Mouse (Mus musculus) left cerebral cortex, adult 2 months (tissue): ENCODE measurements around the gene Pnkd. TPM values are rescaled to one million over a fixed set of nuclear protein-coding genes. Genes with fewer than 3 reads are reported as not detected.
"Not testable (repeated sequence)": the region's sequence is repeated elsewhere in the genome, so short reads cannot be mapped to it uniquely, and the experiment has no call there.

ENCODE experiments used
- DNase-seq, 2 experiments: peaks; one replicate each; pipeline ENCODE4 v3.0.0; 2021 to 2022; ENCODE audit warnings: low spot score in 2 of 2, mixed read lengths in 1 of 2; ENCODE audit errors: extremely low spot score in 1 of 2
- H3K27ac ChIP-seq: fragments of 200-600 bp; 2 replicates; pipeline ENCODE4 v1.8.1; 2022
- H3K4me3 ChIP-seq: fragments of 200-600 bp; 2 replicates; pipeline ENCODE4 v1.8.1; 2022
- CTCF ChIP-seq: fragments of 200-600 bp; IDR thresholded peaks from 2 replicates; pipeline ENCODE4 v1.8.1; 2022; ENCODE audit warnings: antibody characterized with exemption, mild to moderate bottlenecking, moderate library complexity
- intact Hi-C: fragments of 180-260 bp; cut with DNase I; formaldehyde crosslinking; loops from one replicate; pipeline ENCODE4 v1.15.1; 2025
- total RNA-seq, 2 experiments: library from RNA; stranded (reverse); gene quantifications; 2 replicates each; pipeline ENCODE4 v1.2.3; 2021

Gene Pnkd
- total RNA-seq, 2 experiments from 2014 or later = 155 to 164 TPM

GRCm38 (mm10) chr1:74335436-74336170 is 50.9 kb downstream of the Pnkd start:
- DNase-seq = no peak
- TF ChIP-seq CTCF = no peak
- intact Hi-C loops = no loop called here
- Histone ChIP-seq H3K27ac (no peak overlapping the region), H3K4me3 (no peak overlapping the region)

- DNase-seq = no peak
- no peak overlapping the region for H3K4me3 ChIP-seq
- no peak overlapping the region for H3K27ac ChIP-seq
- no peak for TF ChIP-seq CTCF
- intact Hi-C loops = no loop called here
Measured at GRCm38 (mm10) chr1:74337241-74337771, 52.6 kb downstream of the Pnkd start.

- DNase-seq = no peak
- Histone ChIP-seq H3K27ac (no peak overlapping the region), H3K4me3 (no peak overlapping the region)
- no peak for TF ChIP-seq CTCF
- intact Hi-C loops = no loop called here
Measured at GRCm38 (mm10) chr1:74338013-74338412, 53.3 kb downstream of the Pnkd start.

- intact Hi-C loops = no loop called here
- no peak for TF ChIP-seq CTCF
- Histone ChIP-seq H3K4me3 (no peak overlapping the region), H3K27ac (no peak overlapping the region)
- no peak for DNase-seq
Measured at GRCm38 (mm10) chr1:74338626-74339025, 53.9 kb downstream of the Pnkd start.

GRCm38 (mm10) chr1:74339917-74340316 is 55.2 kb downstream of the Pnkd start:
- no peak for DNase-seq
- TF ChIP-seq CTCF = no peak
- intact Hi-C loops = no loop called here
- H3K27ac ChIP-seq = no peak overlapping the region; the same call in 1 of the 2 replicates
- H3K4me3 ChIP-seq = no peak overlapping the region

GRCm38 (mm10) chr1:74340361-74340764 is 55.6 kb downstream of the Pnkd start:
- no peak overlapping the region for H3K4me3 ChIP-seq
- TF ChIP-seq CTCF = no peak
- intact Hi-C loops = no loop called here
- DNase-seq = peak; percentile 38 to 59
- H3K27ac ChIP-seq = no peak overlapping the region; the same call in 1 of the 2 replicates

- H3K4me3 ChIP-seq, intact Hi-C loops, DNase-seq, H3K27ac ChIP-seq: not testable (repeated sequence)
Measured at GRCm38 (mm10) chr1:74340992-74341391, 56.3 kb downstream of the Pnkd start.

GRCm38 (mm10) chr1:74341898-74342297 is 57.2 kb downstream of the Pnkd start:
- Histone ChIP-seq H3K27ac (no peak overlapping the region), H3K4me3 (no peak overlapping the region)
- intact Hi-C loops = no loop called here
- TF ChIP-seq CTCF = no peak
- DNase-seq = no peak

- Histone ChIP-seq H3K27ac (no peak overlapping the region), H3K4me3 (no peak overlapping the region)
- TF ChIP-seq CTCF = no peak
- intact Hi-C loops = no loop called here
- no peak for DNase-seq
Measured at GRCm38 (mm10) chr1:74342308-74342707, 57.6 kb downstream of the Pnkd start.

GRCm38 (mm10) chr1:74343161-74343560 is 58.4 kb downstream of the Pnkd start:
- intact Hi-C loops = no loop called here
- no peak overlapping the region for H3K27ac ChIP-seq
- no peak for TF ChIP-seq CTCF
- no peak for DNase-seq
- no peak overlapping the region for H3K4me3 ChIP-seq

GRCm38 (mm10) chr1:74344163-74344916 is 59.6 kb downstream of the Pnkd start:
- intact Hi-C loops = no loop called here
- TF ChIP-seq CTCF = no peak
- no peak overlapping the region for H3K4me3 ChIP-seq
- no peak for DNase-seq
- no peak overlapping the region for H3K27ac ChIP-seq

GRCm38 (mm10) chr1:74351185-74351769 is 66.5 kb downstream of the Pnkd start:
- no peak for TF ChIP-seq CTCF
- no peak for DNase-seq
- H3K27ac ChIP-seq = no peak overlapping the region
- no peak overlapping the region for H3K4me3 ChIP-seq
- intact Hi-C loops = no loop called here
